Mouse (Mus musculus) hindbrain, embryonic 15.5 days (tissue): Measurements from ENCODE around the gene Islr. TPM values are rescaled to one million over a fixed set of nuclear protein-coding genes. Genes with fewer than 3 reads are reported as not detected.

Experiments used
- ATAC-seq: fragments of 200-750 bp; cut with Nextera tagmentation; 2 replicates; pipeline ENCODE4 v1.8.0; 2017; ENCODE audit warnings: low read depth, moderate number of reproducible peaks, moderate TSS enrichment; ENCODE audit not compliant: low FRiP score
- H3K27ac ChIP-seq: fragments of 300-500 bp; sonication (generic); replicated peaks from 2 replicates; pipeline ENCODE4 v1.5.1; 2015; ENCODE audit warnings: mild to moderate bottlenecking, inconsistent platforms
- H3K27me3 ChIP-seq: fragments of 300-500 bp; sonication (generic); 2 replicates; pipeline ENCODE4 v1.6.1; 2015; ENCODE audit warnings: control low read depth, inconsistent platforms
- H3K36me3 ChIP-seq: fragments of 300-500 bp; sonication (generic); 2 replicates; pipeline ENCODE4 v1.6.1; 2015; ENCODE audit warnings: control low read depth, inconsistent platforms
- H3K4me1 ChIP-seq: fragments of 300-500 bp; sonication (generic); replicated peaks from 2 replicates; pipeline ENCODE4 v1.6.1; 2015; ENCODE audit warnings: control low read depth, inconsistent platforms
- H3K4me2 ChIP-seq: fragments of 300-500 bp; sonication (generic); 2 replicates; pipeline ENCODE4 v1.6.1; 2015; ENCODE audit warnings: moderate library complexity, mild to moderate bottlenecking, inconsistent platforms
- H3K4me3 ChIP-seq: fragments of 300-500 bp; sonication (generic); 2 replicates; pipeline ENCODE4 v1.5.1; 2015; ENCODE audit warnings: mild to moderate bottlenecking, inconsistent platforms
- H3K9ac ChIP-seq: fragments of 300-500 bp; sonication (generic); 2 replicates; pipeline ENCODE4 v1.6.1; 2015; ENCODE audit warnings: inconsistent platforms
- H3K9me3 ChIP-seq: fragments of 300-500 bp; sonication (generic); 2 replicates; pipeline ENCODE4 v1.6.1; 2016; ENCODE audit warnings: control low read depth, inconsistent platforms
- WGBS: fragments of 180-500 bp; shearing (Covaris S2); methylation state at CpG from one replicate; pipeline ENCODE4 v1.1.7; 2015; 5-methylcytosine and 5-hydroxymethylcytosine counted together
- polyA plus RNA-seq: library from polyadenylated mRNA; unstranded; fragments of >200 nt; fragmentation: Nextera tagmentation; extraction: Ambion mirVana; gene quantifications from 2 replicates; pipeline ENCODE4 v1.2.1, GENCODE M21; 2015

Gene Islr
- polyA plus RNA-seq, 1 experiment from 2014 or later = 37.1 TPM

GRCm38 (mm10) chr9:58133893-58134884 is 69.9 kb downstream of the Islr start:
- H3K9me3 ChIP-seq = no peaks in the 10 kb centered on the region
- no peak overlapping the region for H3K4me2 ChIP-seq
- no peak overlapping the region for H3K4me3 ChIP-seq
- H3K27me3 ChIP-seq = peaks cover 20% of the 10 kb centered on the region
- peak; percentile 35; the same call in 1 of the 2 replicates for ATAC-seq
- H3K36me3 ChIP-seq = no peaks in the 10 kb centered on the region
- WGBS = 11% methylated on average over 17 of the region's 17 CpGs
- H3K4me1 ChIP-seq = peaks cover 33% of the 10 kb centered on the region
- no peak overlapping the region for H3K9ac ChIP-seq
- H3K27ac ChIP-seq = 0 out of 2 replicates have a peak overlapping the region, but pooled peaks have one; percentile 27

DNA sequence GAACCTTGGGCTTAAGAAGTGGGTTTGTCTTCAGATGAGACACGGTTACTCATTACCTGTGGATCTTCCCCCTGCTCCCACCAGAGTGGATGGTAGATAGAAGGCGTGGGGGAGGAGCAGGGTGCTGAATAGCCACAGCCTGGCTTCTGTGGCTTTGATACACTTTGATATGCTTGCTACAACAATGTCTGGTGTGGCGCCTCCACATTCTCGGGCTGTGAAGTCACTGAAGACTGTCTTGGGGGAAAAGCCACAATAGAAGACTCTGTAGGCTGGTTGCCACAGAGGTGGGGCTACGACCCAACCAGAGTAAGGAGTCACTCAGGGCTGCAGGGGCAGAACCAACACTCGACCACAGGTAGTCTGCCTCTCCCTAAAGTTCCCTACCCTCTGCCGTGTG is 72.4 kb downstream of the Islr start:
- H3K27me3 ChIP-seq = peaks cover 21% of the 10 kb centered on the region
- H3K9ac ChIP-seq = no peak overlapping the region
- peaks cover 41% of the 10 kb centered on the region for H3K4me1 ChIP-seq
- no peaks in the 10 kb centered on the region for H3K9me3 ChIP-seq
- no peak overlapping the region for H3K4me3 ChIP-seq
- WGBS = 69% methylated on average over 7 of the region's 7 CpGs
- H3K36me3 ChIP-seq = no peaks in the 10 kb centered on the region
- no peak for ATAC-seq
- H3K27ac ChIP-seq = no peak overlapping the region
- no peak overlapping the region for H3K4me2 ChIP-seq

DNA sequence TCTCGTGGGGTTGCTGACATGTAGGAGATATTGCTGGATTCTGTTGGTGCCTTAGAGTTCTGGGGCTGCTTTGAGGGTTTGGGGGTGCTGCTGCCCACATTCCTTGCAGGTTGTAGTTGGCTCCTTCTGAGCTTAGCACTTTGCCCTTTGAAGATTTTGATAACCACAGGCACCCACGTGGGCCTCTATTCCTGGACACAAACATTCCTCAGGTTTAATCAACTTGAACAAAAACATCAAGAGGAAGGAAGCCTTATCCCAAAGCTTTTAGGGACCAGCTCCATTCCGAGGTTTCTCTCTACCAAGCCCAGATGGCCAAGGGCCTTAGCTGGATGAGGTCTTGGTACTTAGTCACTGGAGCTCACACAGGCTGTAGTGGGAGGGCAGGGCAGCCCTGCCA is 73.2 kb downstream of the Islr start:
- Histone ChIP-seq H3K27me3 (peaks cover 21% of the 10 kb centered on the region), H3K9ac (no peak overlapping the region), H3K4me2 (no peak overlapping the region), H3K4me3 (no peak overlapping the region), H3K9me3 (no peaks in the 10 kb centered on the region), H3K4me1 (peaks cover 39% of the 10 kb centered on the region), H3K27ac (no peak overlapping the region), H3K36me3 (no peaks in the 10 kb centered on the region)
- WGBS = 44% methylated on average over 3 of the region's 3 CpGs
- ATAC-seq = no peak

- peaks cover 30% of the 10 kb centered on the region for H3K4me1 ChIP-seq
- no peak for ATAC-seq
- H3K4me2 ChIP-seq = no peak overlapping the region
- H3K9me3 ChIP-seq = no peaks in the 10 kb centered on the region
- H3K9ac ChIP-seq = no peak overlapping the region
- no peak overlapping the region for H3K4me3 ChIP-seq
- no peaks in the 10 kb centered on the region for H3K36me3 ChIP-seq
- no peak overlapping the region for H3K27ac ChIP-seq
- 15% methylated on average over 8 of the region's 8 CpGs for WGBS
- peaks cover 21% of the 10 kb centered on the region for H3K27me3 ChIP-seq
Observed at GRCm38 (mm10) chr9:58129508-58129907, 74.6 kb downstream of the Islr start.

DNA sequence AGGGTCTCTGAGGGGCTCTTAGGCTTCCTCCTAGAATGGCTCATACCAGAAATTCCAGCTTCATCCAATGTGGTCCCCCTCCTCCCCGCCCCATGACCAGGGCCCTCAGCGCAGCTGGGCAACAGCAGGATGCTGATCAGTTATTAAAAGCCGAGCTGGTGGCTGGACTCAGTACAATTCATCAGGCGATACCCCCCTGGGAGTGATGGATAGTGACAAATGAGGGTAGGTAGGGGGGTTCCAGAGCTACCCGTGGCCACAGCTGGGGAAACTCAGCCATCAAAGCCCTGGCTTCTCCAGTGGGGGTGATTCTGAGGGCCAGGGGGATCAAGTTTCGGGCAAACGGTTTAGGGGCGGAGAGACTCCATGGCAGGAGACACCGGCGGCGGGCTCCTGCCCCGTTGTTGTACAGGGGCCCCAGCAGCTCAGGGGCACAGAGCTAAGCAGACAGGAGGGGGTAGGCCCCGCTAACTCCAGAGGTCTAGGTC is 75.1 kb downstream of the Islr start:
- H3K27me3 ChIP-seq = peaks cover 21% of the 10 kb centered on the region
- H3K9ac ChIP-seq = no peak overlapping the region
- H3K27ac ChIP-seq = no peak overlapping the region
- H3K36me3 ChIP-seq = no peaks in the 10 kb centered on the region
- no peaks in the 10 kb centered on the region for H3K9me3 ChIP-seq
- no peak; the same call in 1 of the 2 replicates for ATAC-seq
- H3K4me2 ChIP-seq = no peak overlapping the region
- WGBS = 3% methylated on average over 13 of the region's 13 CpGs
- H3K4me3 ChIP-seq = no peak overlapping the region
- peaks cover 25% of the 10 kb centered on the region for H3K4me1 ChIP-seq

DNA sequence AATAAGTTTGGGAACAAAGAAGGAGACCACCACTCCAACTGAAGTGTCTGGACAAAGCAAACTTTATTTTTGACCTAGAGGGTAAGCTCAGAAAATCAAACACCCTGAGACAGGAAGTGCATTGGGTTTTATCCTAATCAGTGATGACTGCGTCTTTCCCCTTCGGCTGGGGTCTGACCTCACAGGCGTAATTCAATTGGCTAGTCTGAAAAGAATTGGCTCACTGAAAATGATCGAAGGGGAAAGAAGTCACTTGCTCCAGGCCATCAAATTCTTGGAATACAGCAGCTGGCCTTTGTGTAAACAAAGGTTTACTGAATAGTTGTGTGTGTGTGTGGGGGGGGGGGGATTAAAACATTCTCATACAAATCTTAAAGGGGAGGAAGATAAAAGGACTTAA is 78.3 kb downstream of the Islr start:
- ATAC-seq = no peak
- no peak overlapping the region for H3K27ac ChIP-seq
- 40% methylated on average over 4 of the region's 4 CpGs for WGBS
- no peak overlapping the region for H3K9ac ChIP-seq
- H3K4me3 ChIP-seq = no peak overlapping the region
- H3K27me3 ChIP-seq = peaks cover 15% of the 10 kb centered on the region; the same call in 1 of the 2 replicates
- H3K36me3 ChIP-seq = no peaks in the 10 kb centered on the region
- no peaks in the 10 kb centered on the region for H3K9me3 ChIP-seq
- H3K4me2 ChIP-seq = no peak overlapping the region
- H3K4me1 ChIP-seq = peaks cover 18% of the 10 kb centered on the region

GRCm38 (mm10) chr9:58125085-58125484 is 79.0 kb downstream of the Islr start:
- peaks cover 18% of the 10 kb centered on the region for H3K4me1 ChIP-seq
- ATAC-seq = no peak
- H3K9me3 ChIP-seq = no peaks in the 10 kb centered on the region
- H3K9ac ChIP-seq = no peak overlapping the region
- 55% methylated on average over 3 of the region's 3 CpGs for WGBS
- no peak overlapping the region for H3K27ac ChIP-seq
- H3K4me3 ChIP-seq = no peak overlapping the region
- no peaks in the 10 kb centered on the region for H3K36me3 ChIP-seq
- peaks cover 9% of the 10 kb centered on the region; the same call in 1 of the 2 replicates for H3K27me3 ChIP-seq
- H3K4me2 ChIP-seq = no peak overlapping the region

DNA sequence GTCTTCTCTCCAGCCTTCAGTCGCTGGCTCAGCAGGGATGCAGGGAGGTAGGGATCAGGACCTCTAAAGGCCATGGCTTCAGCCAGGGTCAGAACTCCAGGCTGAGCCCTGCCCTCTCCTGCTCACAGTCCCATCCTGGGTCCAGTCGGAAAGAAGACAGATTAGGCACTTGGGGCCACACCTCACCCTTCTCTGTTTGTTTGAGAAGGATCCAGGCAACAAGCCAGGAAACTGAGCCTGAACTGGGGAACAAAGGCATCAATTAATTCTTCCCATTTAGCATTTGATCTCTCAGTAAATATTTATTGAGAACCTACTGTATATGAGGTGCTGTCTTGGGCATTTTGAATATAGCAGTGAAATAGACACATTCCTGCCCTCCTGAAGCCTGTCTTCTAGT is 85.4 kb downstream of the Islr start, which contains the start of gene Ccdc33:
Gene Ccdc33 (minus strand): TSS at position 153 of the 400 bp plus-strand sequence.
- Histone ChIP-seq H3K27me3 (no peaks in the 10 kb centered on the region), H3K27ac (no peak within 1 kb of the TSS)

GRCm38 (mm10) chr9:58116024-58116651 is 88.0 kb downstream of the Islr start:
- no peak overlapping the region for H3K9ac ChIP-seq
- no peak overlapping the region for H3K27ac ChIP-seq
- no peak for ATAC-seq
- no peak overlapping the region for H3K4me3 ChIP-seq
- no peaks in the 10 kb centered on the region for H3K27me3 ChIP-seq
- H3K4me2 ChIP-seq = no peak overlapping the region
- H3K9me3 ChIP-seq = no peaks in the 10 kb centered on the region
- H3K4me1 ChIP-seq = peaks cover 49% of the 10 kb centered on the region
- H3K36me3 ChIP-seq = no peaks in the 10 kb centered on the region
- 46% methylated on average over 7 of the region's 7 CpGs for WGBS

More for the DNA sequence above, 85.4 kb downstream of the Islr start, which contains the start of gene Ccdc33:
- H3K4me3 ChIP-seq = no peak within 1 kb of the TSS
- H3K4me1 ChIP-seq = peaks cover 23% of the 10 kb centered on the region
- H3K36me3 ChIP-seq = no peaks in the 10 kb centered on the region
- no peaks in the 10 kb centered on the region for H3K9me3 ChIP-seq
- no peak within 1 kb of the TSS for H3K9ac ChIP-seq
- H3K4me2 ChIP-seq = no peak within 1 kb of the TSS
- 33% methylated on average over 2 of the region's 2 CpGs for WGBS
- no peak for ATAC-seq

DNA sequence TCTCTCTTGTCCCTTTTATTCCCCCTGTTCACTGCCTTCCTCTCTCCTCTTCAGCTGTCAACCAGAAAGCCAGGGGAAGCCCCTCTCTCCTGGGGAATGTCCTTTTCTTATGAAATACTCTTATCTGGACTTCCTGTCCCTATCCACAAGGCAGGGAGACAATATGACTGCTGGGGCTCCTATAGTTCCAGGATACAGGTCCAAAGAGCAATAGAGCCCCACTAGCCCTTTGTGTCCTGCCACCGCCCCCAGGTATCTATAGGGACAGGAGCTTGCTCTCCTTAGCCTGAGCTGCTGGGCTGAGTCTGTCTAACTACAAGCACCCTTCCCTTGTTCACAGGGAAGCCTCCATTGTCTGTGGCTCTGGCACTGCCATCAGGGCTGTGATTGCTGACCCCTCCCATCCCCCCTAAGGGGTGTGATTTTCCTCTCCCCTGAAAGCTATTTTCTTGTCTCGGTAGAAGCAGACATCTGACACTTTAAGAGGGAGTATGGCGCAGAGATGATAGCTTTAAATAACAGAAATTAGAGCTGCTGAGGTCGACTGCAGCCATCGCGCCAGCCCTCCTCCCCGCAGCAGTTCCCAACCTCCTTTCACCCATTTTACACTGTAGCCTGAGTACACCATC is 88.7 kb downstream of the Islr start:
- no peak overlapping the region for H3K4me2 ChIP-seq
- 25% methylated on average over 7 of the region's 7 CpGs for WGBS
- no peaks in the 10 kb centered on the region for H3K9me3 ChIP-seq
- no peaks in the 10 kb centered on the region for H3K36me3 ChIP-seq
- H3K4me1 ChIP-seq = peaks cover 56% of the 10 kb centered on the region
- no peak overlapping the region for H3K9ac ChIP-seq
- no peak overlapping the region for H3K4me3 ChIP-seq
- no peak overlapping the region for H3K27ac ChIP-seq
- no peak for ATAC-seq
- no peaks in the 10 kb centered on the region for H3K27me3 ChIP-seq

GRCm38 (mm10) chr9:58114019-58114418 is 90.1 kb downstream of the Islr start:
- H3K9me3 ChIP-seq = no peaks in the 10 kb centered on the region
- H3K9ac ChIP-seq = no peak overlapping the region
- peak overlapping the region; percentile 87 for H3K27ac ChIP-seq
- ATAC-seq = no peak
- no peaks in the 10 kb centered on the region for H3K27me3 ChIP-seq
- H3K36me3 ChIP-seq = no peaks in the 10 kb centered on the region
- peak overlapping the region; percentile 45; the same call in 1 of the 2 replicates for H3K4me2 ChIP-seq
- H3K4me1 ChIP-seq = peaks cover 56% of the 10 kb centered on the region
- H3K4me3 ChIP-seq = no peak overlapping the region
- 7% methylated on average over 9 of the region's 9 CpGs for WGBS
